Mouse (Mus musculus) kidney, adult 2 months (tissue): ENCODE measurements at regions not wholly inside any gene's neighbourhood (a gene's known extent, or its start where the extent isn't known, plus 50 kb on each side); places are given as distances from the start of the nearest gene placed in this dataset.

Experiments used
- CTCF ChIP-seq: fragments of 200-500 bp; conservative IDR thresholded peaks from 2 replicates; pipeline ENCODE4 v1.5.1; 2011; ENCODE audit warnings: low read depth, mild to moderate bottlenecking, control low read depth, low read length, moderate library complexity, mixed read lengths; ENCODE audit not compliant: insufficient read depth, insufficient read length
- POLR2A ChIP-seq: fragments of 200-500 bp; IDR thresholded peaks from one replicate; pipeline ENCODE4 v1.6.1; 2011; ENCODE audit warnings: low read depth, low read length, control low read depth

DNA sequence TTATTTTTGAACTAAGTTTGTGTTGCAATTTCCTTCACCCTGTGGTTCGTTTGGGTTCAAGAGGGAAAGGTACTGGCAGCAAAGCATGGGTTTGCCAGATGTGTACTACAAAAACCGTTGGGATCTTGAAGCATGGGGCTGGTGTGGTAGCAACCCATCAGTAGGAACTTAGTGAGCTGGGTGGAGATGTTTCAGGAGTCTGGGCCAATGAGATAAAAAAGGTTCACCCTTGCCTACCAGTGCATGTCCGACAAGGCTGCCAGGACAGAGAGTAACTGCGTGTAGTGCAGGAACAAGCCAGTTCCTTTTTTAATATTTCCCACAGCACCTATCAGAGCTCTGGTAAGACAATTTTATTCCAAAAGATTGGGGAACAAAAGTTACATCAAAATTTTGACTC, 343.3 kb downstream of the Hdgfl1 start:
- TF ChIP-seq CTCF (no peak), POLR2A (no peak)
